Comparison of ENCODE assay signal across 25 mouse cellular contexts in the genomic region with DNA sequence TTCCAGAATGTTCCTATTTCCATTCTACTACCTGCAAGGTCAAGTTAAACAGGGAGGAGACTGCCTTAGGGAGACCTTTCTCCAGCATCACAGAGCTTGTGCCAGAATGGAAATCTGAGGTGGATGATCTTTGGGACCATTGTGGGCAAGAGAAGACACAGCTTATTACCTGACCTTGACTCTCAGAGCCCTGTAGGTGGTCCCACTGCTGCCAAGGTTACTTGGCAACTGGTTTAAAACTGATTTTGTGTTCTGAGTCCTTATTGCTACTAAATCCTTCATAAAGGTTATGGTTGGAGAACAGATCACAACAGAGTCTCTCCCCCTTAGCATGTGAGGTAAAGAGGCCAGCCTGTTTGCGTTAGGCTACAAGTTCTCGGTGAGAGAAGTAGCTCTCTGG.
DNase-seq lines count a peak whose midpoint lies in the region; ATAC-seq and TF ChIP-seq lines count a peak whose summit lies in the region.
"Had no signal": no experiment of that assay in that cellular context is flagged by ENCODE, and none has a peak within 500 bp of the region (broad histone marks: within the 10 kb centered on the region; RNA-seq: fewer than 3 reads in every experiment).

No protein-coding gene starts in this region.

- DNase-seq in cerebellum, adult 2 months: peak; percentile 50 to 56
- no peak for DNase-seq in cerebellum, postnatal 4 days (ENCODE audit: low spot score in 2 of 2)
- peak; percentile 45 for DNase-seq in brain, adult 2 months (ENCODE audit: low read depth, low spot score)
- DNase-seq in cerebellum, adult 9-10 months: peak; percentile 62
- DNase-seq in cerebellum, postnatal 14 days: peak; percentile 47 to 51
- DNase-seq in urinary bladder, adult 2 months (ENCODE audit: low spot score): no peak
- no peak for DNase-seq in adrenal gland, postnatal 25 days
- DNase-seq: adrenal gland, adult 2 months; adrenal gland, postnatal 14 days; forebrain, postnatal 0 days; gastrocnemius, adult 2 months; gastrocnemius, postnatal 14 days; heart, adult 2 months; heart, postnatal 14 days; heart, postnatal 4 days; kidney, adult 2 months had no signal

- no peak for TF ChIP-seq POLR2A in cerebellum, adult 2 months (IDR thresholded peaks at IDR 0.05; ENCODE audit: borderline replicate concordance, insufficient read depth, low read length)

- WGBS in cerebellum, adult 2 months: 61% methylated on average over 2 of the region's 2 CpGs

- ATAC-seq in erythroblast, adult 5-6 weeks (replicated peaks; ENCODE audit: low FRiP score, poor library complexity, severe bottlenecking): no peak
- ATAC-seq: CD4-positive, CD25-positive, alpha-beta regulatory T cell, adult 4 months; forebrain, embryonic 14.5 days; forebrain, postnatal 0 days; hindbrain, postnatal 0 days; inflammation-experienced regulatory T-cells, adult 6 months; intestine, embryonic 16.5 days had no signal

- no peak for TF ChIP-seq CTCF in cerebellum, adult 2 months (IDR thresholded peaks at IDR 0.05; ENCODE audit: borderline replicate concordance, insufficient read depth, low read depth, low read length)

- H3K27ac ChIP-seq in cerebellum, adult 2 months (ENCODE audit: insufficient read depth, low read length): no peak overlapping the region
- H3K27ac ChIP-seq: gastrocnemius, adult 2 months; heart, adult 2 months; heart, embryonic 10.5 days; heart, embryonic 13.5 days; hindbrain, embryonic 14.5 days; hindbrain, postnatal 0 days had no signal

- no peaks in the 10 kb centered on the region for H3K27me3 ChIP-seq in cerebellum, adult 2 months (ENCODE audit: control insufficient read depth, insufficient read depth, low read length)
- H3K27me3 ChIP-seq: heart, embryonic 13.5 days had no signal

- H3K4me1 ChIP-seq in cerebellum, adult 2 months (ENCODE audit: control insufficient read depth, insufficient read depth, low read length): peaks cover 14% of the 10 kb centered on the region
- H3K4me1 ChIP-seq: heart, embryonic 10.5 days; heart, embryonic 13.5 days had no signal

- no peak overlapping the region for H3K4me3 ChIP-seq in cerebellum, adult 2 months (replicated peaks; ENCODE audit: insufficient read depth, low read depth, low read length)
- H3K4me3 ChIP-seq: gastrocnemius, adult 2 months; heart, adult 2 months; heart, embryonic 10.5 days; heart, embryonic 13.5 days had no signal

Comparison
In these comparisons a context has a peak if more than half of its experiments do, and no peak if none do; other contexts are left out.
1. DNase-seq: peak in cerebellum, adult 2 months (2 of 2), brain, adult 2 months (single experiment), cerebellum, adult 9-10 months (single experiment) and cerebellum, postnatal 14 days (2 of 2); none in cerebellum, postnatal 4 days (0 of 2), urinary bladder, adult 2 months (single experiment) and adrenal gland, postnatal 25 days (single experiment).